Mouse (Mus musculus) neural tube, embryonic 11.5 days (tissue): ENCODE data around the gene Otud4. TPM values are rescaled to one million over a fixed set of nuclear protein-coding genes. Genes with fewer than 3 reads are reported as not detected.
"Not testable (repeated sequence)": the region's sequence is repeated elsewhere in the genome, so short reads cannot be mapped to it uniquely, and the experiment has no call there.

Experiments
- ATAC-seq: fragments of 200-750 bp; cut with Nextera tagmentation; 2 replicates; pipeline ENCODE4 v1.8.0; 2017; ENCODE audit warnings: moderate number of reproducible peaks, mild to moderate bottlenecking, moderate TSS enrichment, moderate library complexity; ENCODE audit not compliant: insufficient read depth, low FRiP score, low TSS enrichment
- DNase-seq: peaks from one replicate; pipeline ENCODE4 v3.0.0-alpha.2; 2015; ENCODE audit warnings: low spot score
- H3K27ac ChIP-seq: fragments of 300-500 bp; sonication (generic); 2 replicates; pipeline ENCODE4 v1.5.1; 2014; ENCODE audit warnings: low read depth, mild to moderate bottlenecking, low read length
- H3K27me3 ChIP-seq: fragments of 300-500 bp; sonication (generic); 2 replicates; pipeline ENCODE4 v1.6.1; 2014; ENCODE audit warnings: mild to moderate bottlenecking, low read length, mixed read lengths; ENCODE audit not compliant: control insufficient read depth, insufficient read depth
- H3K36me3 ChIP-seq: fragments of 300-500 bp; sonication (generic); 2 replicates; pipeline ENCODE4 v1.6.1; 2014; ENCODE audit warnings: mild to moderate bottlenecking, low read length, moderate library complexity, mixed read lengths; ENCODE audit not compliant: control insufficient read depth, insufficient read depth
- H3K4me1 ChIP-seq: fragments of 300-500 bp; sonication (generic); 2 replicates; pipeline ENCODE4 v1.6.1; 2014; ENCODE audit warnings: low read length, mixed read lengths; ENCODE audit not compliant: control insufficient read depth, insufficient read depth
- H3K4me2 ChIP-seq: fragments of 300-500 bp; sonication (generic); 2 replicates; pipeline ENCODE4 v1.6.1; 2014; ENCODE audit warnings: low read depth, mild to moderate bottlenecking, moderate library complexity
- H3K4me3 ChIP-seq: fragments of 300-500 bp; sonication (generic); 2 replicates; pipeline ENCODE4 v1.5.1; 2014; ENCODE audit warnings: low read depth, low read length
- H3K9ac ChIP-seq: fragments of 300-500 bp; sonication (generic); 2 replicates; pipeline ENCODE4 v1.6.1; 2014; ENCODE audit warnings: mild to moderate bottlenecking, low read length
- H3K9me3 ChIP-seq: fragments of 300-500 bp; sonication (generic); 2 replicates; pipeline ENCODE4 v1.6.1; 2016; ENCODE audit warnings: low read length; ENCODE audit not compliant: control insufficient read depth
- WGBS: fragments of 180-500 bp; shearing (Covaris S2); extraction: QIAGEN DNeasy Blood & Tissue Kit; methylation state at CpG from one replicate; pipeline ENCODE4 v1.1.7; 2014; 5-methylcytosine and 5-hydroxymethylcytosine counted together
- polyA plus RNA-seq: library from polyadenylated mRNA; unstranded; fragments of >200 nt; fragmentation: Nextera tagmentation; extraction: Ambion mirVana; gene quantifications from 2 replicates; pipeline ENCODE4 v1.2.1, GENCODE M21; 2014

The Otud4 gene
- polyA plus RNA-seq, 1 experiment from 2014 or later: 25.8 TPM

GRCm38 (mm10) chr8:79650158-79650814, 10.9 kb downstream of the Otud4 start:
- DNase-seq (no peak), ATAC-seq (no peak)
- no peak overlapping the region for H3K27ac ChIP-seq
- no peak overlapping the region for H3K4me2 ChIP-seq
- peaks cover 5% of the 10 kb centered on the region for H3K36me3 ChIP-seq
- H3K9me3 ChIP-seq: no peaks in the 10 kb centered on the region
- no peak overlapping the region for H3K9ac ChIP-seq
- no peaks in the 10 kb centered on the region for H3K27me3 ChIP-seq
- WGBS: 82% methylated on average over 1 of the region's 1 CpGs
- no peaks in the 10 kb centered on the region for H3K4me1 ChIP-seq
- no peak overlapping the region for H3K4me3 ChIP-seq

- H3K4me3 ChIP-seq: no peak overlapping the region
- no peak for ATAC-seq
- H3K36me3 ChIP-seq: peaks cover 5% of the 10 kb centered on the region
Observed at GRCm38 (mm10) chr8:79653736-79654135, 14.3 kb downstream of the Otud4 start.

GRCm38 (mm10) chr8:79658715-79659114, 19.3 kb downstream of the Otud4 start:
- not testable (repeated sequence) for ATAC-seq, H3K9me3 ChIP-seq, H3K4me2 ChIP-seq, H3K4me1 ChIP-seq, H3K36me3 ChIP-seq, H3K4me3 ChIP-seq, DNase-seq, H3K9ac ChIP-seq, H3K27ac ChIP-seq, H3K27me3 ChIP-seq
- WGBS: 85% methylated on average over 4 of the region's 4 CpGs

More at GRCm38 (mm10) chr8:79653736-79654135, 14.3 kb downstream of the Otud4 start:
- DNase-seq: no peak
- H3K4me2 ChIP-seq: no peak overlapping the region
- WGBS: 93% methylated on average over 4 of the region's 4 CpGs
- H3K9me3 ChIP-seq: no peaks in the 10 kb centered on the region
- H3K9ac ChIP-seq: no peak overlapping the region
- no peaks in the 10 kb centered on the region for H3K4me1 ChIP-seq
- H3K27ac ChIP-seq: no peak overlapping the region
- H3K27me3 ChIP-seq: no peaks in the 10 kb centered on the region

- Histone ChIP-seq H3K4me2 (no peak overlapping the region), H3K27me3 (no peaks in the 10 kb centered on the region), H3K9me3 (no peaks in the 10 kb centered on the region), H3K9ac (no peak overlapping the region), H3K4me3 (no peak overlapping the region), H3K27ac (no peak overlapping the region), H3K36me3 (peaks cover 4% of the 10 kb centered on the region; the same call in 1 of the 2 replicates), H3K4me1 (no peaks in the 10 kb centered on the region)
- 86% methylated on average over 4 of the region's 4 CpGs for WGBS
- no peak for ATAC-seq
- DNase-seq: no peak
Observed at GRCm38 (mm10) chr8:79676461-79676860, 37.0 kb downstream of the Otud4 start.

GRCm38 (mm10) chr8:79679005-79679404, 39.6 kb downstream of the Otud4 start:
- DNase-seq (no peak), ATAC-seq (no peak)
- Histone ChIP-seq H3K9me3 (no peaks in the 10 kb centered on the region), H3K9ac (no peak overlapping the region), H3K4me3 (no peak overlapping the region), H3K4me1 (no peaks in the 10 kb centered on the region), H3K36me3 (0 out of 2 replicates have a peak, but pooled peaks cover 2% of the 10 kb centered on the region), H3K27me3 (no peaks in the 10 kb centered on the region), H3K4me2 (no peak overlapping the region), H3K27ac (no peak overlapping the region)
- 73% methylated on average over 5 of the region's 5 CpGs for WGBS

- peak; percentile 14 for DNase-seq
- not testable (repeated sequence) for H3K36me3 ChIP-seq, H3K9me3 ChIP-seq, H3K4me2 ChIP-seq, H3K27me3 ChIP-seq, H3K9ac ChIP-seq, ATAC-seq, H3K4me3 ChIP-seq, H3K27ac ChIP-seq, H3K4me1 ChIP-seq
- 48% methylated on average over 10 of the region's 10 CpGs for WGBS
Observed at GRCm38 (mm10) chr8:79680083-79680482, 40.7 kb downstream of the Otud4 start.

GRCm38 (mm10) chr8:79680555-79680954, 41.1 kb downstream of the Otud4 start:
- Histone ChIP-seq H3K4me2 (peak overlapping the region; percentile 46), H3K27me3 (no peaks in the 10 kb centered on the region), H3K27ac (no peak overlapping the region), H3K4me1 (no peaks in the 10 kb centered on the region), H3K9me3 (no peaks in the 10 kb centered on the region), H3K36me3 (peaks cover 8% of the 10 kb centered on the region; the same call in 1 of the 2 replicates), H3K9ac (0 out of 2 replicates have a peak overlapping the region, but pooled peaks have one; percentile 18), H3K4me3 (0 out of 2 replicates have a peak overlapping the region, but pooled peaks have one; percentile 12)
- 14% methylated on average over 34 of the region's 34 CpGs for WGBS
- ATAC-seq: peak; percentile 55
- peak; percentile 40 for DNase-seq

- H3K4me2 ChIP-seq: peak overlapping the region; percentile 46
- H3K4me1 ChIP-seq: no peaks in the 10 kb centered on the region
- 0 out of 2 replicates have a peak overlapping the region, but pooled peaks have one; percentile 12 for H3K4me3 ChIP-seq
- H3K36me3 ChIP-seq: peaks cover 8% of the 10 kb centered on the region; the same call in 1 of the 2 replicates
- DNase-seq: peak; percentile 11
- no peaks in the 10 kb centered on the region for H3K9me3 ChIP-seq
- WGBS: 32% methylated on average over 2 of the region's 2 CpGs
- ATAC-seq: no peak
- no peaks in the 10 kb centered on the region for H3K27me3 ChIP-seq
- no peak overlapping the region for H3K27ac ChIP-seq
- H3K9ac ChIP-seq: 0 out of 2 replicates have a peak overlapping the region, but pooled peaks have one; percentile 18
Observed at GRCm38 (mm10) chr8:79680965-79681364, 41.5 kb downstream of the Otud4 start.

GRCm38 (mm10) chr8:79685927-79686326, 46.5 kb downstream of the Otud4 start:
- not testable (repeated sequence) for H3K4me3 ChIP-seq, H3K27ac ChIP-seq, H3K9me3 ChIP-seq, DNase-seq, H3K4me2 ChIP-seq, H3K27me3 ChIP-seq, H3K9ac ChIP-seq, ATAC-seq, H3K4me1 ChIP-seq
- peaks cover 21% of the 10 kb centered on the region for H3K36me3 ChIP-seq
- WGBS: 99% methylated on average over 3 of the region's 5 CpGs
